Mouse (Mus musculus) kidney, adult 9 months (tissue): ENCODE measurements around the gene Btg4.
"Not testable (repeated sequence)": the region's sequence is repeated elsewhere in the genome, so short reads cannot be mapped to it uniquely, and the experiment has no call there.

ENCODE experiments used
- DNase-seq: peaks from one replicate; pipeline ENCODE4 v3.0.0; 2022

Gene Btg4

GRCm38 (mm10) chr9:51096306-51096705, 35.6 kb downstream of the Btg4 start:
- DNase-seq, result no peak

- DNase-seq, result peak; percentile 41
Observed at GRCm38 (mm10) chr9:51101756-51102425, 41.2 kb downstream of the Btg4 start, which contains the start of gene 4833427G06Rik. Gene 4833427G06Rik, minus strand, starts transcription at chr9:51102078.

GRCm38 (mm10) chr9:51102963-51103807, 42.5 kb downstream of the Btg4 start:
- DNase-seq, result peak; percentile 22

GRCm38 (mm10) chr9:51103808-51104514, 43.3 kb downstream of the Btg4 start:
- DNase-seq, result peak; percentile 10

- DNase-seq, result no peak
Observed at GRCm38 (mm10) chr9:51105751-51106150, 45.0 kb downstream of the Btg4 start.

GRCm38 (mm10) chr9:51114767-51115166, 54.1 kb downstream of the Btg4 start:
- DNase-seq, result no peak

- peak; percentile 9 for DNase-seq
Observed at GRCm38 (mm10) chr9:51136985-51137384, 76.3 kb downstream of the Btg4 start.

GRCm38 (mm10) chr9:51137432-51137831, 76.7 kb downstream of the Btg4 start:
- no peak for DNase-seq

GRCm38 (mm10) chr9:51137836-51138235, 77.1 kb downstream of the Btg4 start:
- DNase-seq, result no peak

GRCm38 (mm10) chr9:51138301-51138700, 77.6 kb downstream of the Btg4 start:
- DNase-seq, result no peak

- not testable (repeated sequence) for DNase-seq
Observed at GRCm38 (mm10) chr9:51139401-51139800, 78.7 kb downstream of the Btg4 start.

GRCm38 (mm10) chr9:51140711-51141110, 80.0 kb downstream of the Btg4 start:
- no peak for DNase-seq

GRCm38 (mm10) chr9:51143437-51143836, 82.7 kb downstream of the Btg4 start:
- DNase-seq, result no peak

- no peak for DNase-seq
Observed at GRCm38 (mm10) chr9:51144218-51144617, 83.5 kb downstream of the Btg4 start.

GRCm38 (mm10) chr9:51146496-51146895, 85.8 kb downstream of the Btg4 start:
- DNase-seq, result peak; percentile 8

GRCm38 (mm10) chr9:51147294-51147693, 86.6 kb downstream of the Btg4 start:
- DNase-seq, result no peak

- DNase-seq, result peak; percentile 71
Observed at GRCm38 (mm10) chr9:51152079-51152752, 91.5 kb downstream of the Btg4 start.

GRCm38 (mm10) chr9:51161771-51162388, 101.2 kb downstream of the Btg4 start:
- peak; percentile 80 for DNase-seq

GRCm38 (mm10) chr9:51163989-51164388, 103.3 kb downstream of the Btg4 start:
- no peak for DNase-seq

GRCm38 (mm10) chr9:51165312-51166180, 104.8 kb downstream of the Btg4 start, which contains the start of gene Gm32742:
Gene Gm32742, minus strand, starts transcription at chr9:51165517.
- no peak for DNase-seq

GRCm38 (mm10) chr9:51167954-51168353, 107.3 kb downstream of the Btg4 start:
- DNase-seq, result no peak
